Mouse (Mus musculus) kidney, embryonic 15.5 days (tissue): ENCODE results near the gene Nphp3. TPM values are rescaled to one million over a fixed set of nuclear protein-coding genes. Genes with fewer than 3 reads are reported as not detected.
A peak's percentile ranks its signal among the peaks of the same experiment; 100 is the strongest.

Source experiments
- ATAC-seq: fragments of 200-750 bp; cut with Nextera tagmentation; replicated peaks from 2 replicates; pipeline ENCODE4 v1.8.0; 2017; ENCODE audit warnings: moderate TSS enrichment; ENCODE audit not compliant: low FRiP score
- H3K27ac ChIP-seq: fragments of 300-500 bp; sonication (generic); 2 replicates; pipeline ENCODE4 v1.5.1; 2015; ENCODE audit warnings: mild to moderate bottlenecking, inconsistent platforms
- H3K27me3 ChIP-seq: fragments of 300-500 bp; sonication (generic); 2 replicates; pipeline ENCODE4 v1.6.1; 2015; ENCODE audit warnings: inconsistent platforms
- H3K36me3 ChIP-seq: fragments of 300-500 bp; sonication (generic); 2 replicates; pipeline ENCODE4 v1.6.1; 2015; ENCODE audit warnings: inconsistent platforms
- H3K4me1 ChIP-seq: fragments of 300-500 bp; sonication (generic); 2 replicates; pipeline ENCODE4 v1.6.1; 2015; ENCODE audit warnings: inconsistent platforms
- H3K4me2 ChIP-seq: fragments of 300-500 bp; sonication (generic); 2 replicates; pipeline ENCODE4 v1.6.1; 2015; ENCODE audit warnings: moderate library complexity, mild to moderate bottlenecking, inconsistent platforms
- H3K4me3 ChIP-seq: fragments of 300-500 bp; sonication (generic); replicated peaks from 2 replicates; pipeline ENCODE4 v1.5.1; 2015; ENCODE audit warnings: mild to moderate bottlenecking, inconsistent platforms
- H3K9ac ChIP-seq: fragments of 300-500 bp; sonication (generic); 2 replicates; pipeline ENCODE4 v1.6.1; 2015; ENCODE audit warnings: mild to moderate bottlenecking, inconsistent platforms
- H3K9me3 ChIP-seq: fragments of 300-500 bp; sonication (generic); replicated peaks from 2 replicates; pipeline ENCODE4 v1.6.1; 2016; ENCODE audit warnings: inconsistent platforms
- WGBS: fragments of 180-500 bp; shearing (Covaris S2); methylation state at CpG from one replicate; pipeline ENCODE4 v1.1.7; 2015; ENCODE audit warnings: mixed read lengths; 5-methylcytosine and 5-hydroxymethylcytosine counted together
- polyA plus RNA-seq: library from polyadenylated mRNA; unstranded; fragments of >200 nt; fragmentation: Nextera tagmentation; extraction: Ambion mirVana; gene quantifications from 2 replicates; pipeline ENCODE4 v1.2.1, GENCODE M21; 2015

Gene Nphp3
- 5.9 and 6.7 TPM in 2 replicates for polyA plus RNA-seq

DNA sequence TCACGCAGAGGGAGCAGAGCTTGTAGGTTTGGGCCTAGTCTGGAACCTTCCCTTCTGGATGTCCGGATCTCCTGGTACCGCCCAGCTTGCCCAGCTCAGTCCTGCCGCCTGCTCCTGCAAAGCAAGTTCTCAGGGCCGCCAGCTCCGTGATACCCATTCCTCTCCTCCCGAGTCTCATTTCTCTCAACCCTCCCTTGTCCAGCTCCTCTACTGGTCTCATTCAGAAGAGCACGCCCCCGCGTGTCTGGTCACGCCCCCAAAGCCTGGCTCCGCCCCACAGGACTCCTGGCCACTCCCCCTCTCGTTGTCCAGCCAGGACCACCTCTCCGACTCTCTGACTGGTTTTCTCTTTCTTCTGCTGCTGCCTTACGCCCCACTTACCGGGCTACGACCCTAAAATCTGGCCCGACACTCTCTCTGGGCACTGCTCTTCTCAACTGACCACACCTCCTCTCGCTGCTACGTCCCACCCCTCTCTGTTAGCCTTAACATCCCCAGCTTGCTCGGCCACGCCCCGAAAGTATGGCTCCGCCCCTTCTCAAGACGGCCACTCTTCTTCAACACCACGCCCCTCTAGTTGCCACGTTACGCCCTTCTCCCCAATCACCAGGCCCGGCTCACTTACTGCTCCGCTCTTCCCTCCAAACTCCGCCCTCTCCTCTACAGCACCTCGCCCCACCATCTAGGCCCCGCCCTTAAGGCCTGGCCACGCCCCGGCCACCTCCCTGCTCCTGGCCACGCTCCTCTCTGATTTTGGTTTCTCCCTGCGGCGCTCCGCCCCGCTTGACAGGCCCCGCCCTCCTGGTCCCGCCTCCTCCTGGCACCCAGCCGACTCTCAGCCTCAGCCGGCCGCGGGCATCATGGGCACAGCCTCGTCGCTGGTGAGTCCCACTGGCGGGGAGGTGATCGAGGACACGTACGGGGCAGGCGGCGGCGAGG lies at the start of gene Nphp3:
Gene Nphp3 (plus strand): TSS at position 624 of the 939 bp plus-strand sequence.
- peaks cover 13% of the 10 kb centered on the region for H3K36me3 ChIP-seq
- H3K4me2 ChIP-seq = peak within 1 kb of the TSS; percentile 85
- peak; percentile 98 for ATAC-seq
- H3K9ac ChIP-seq = peak within 1 kb of the TSS; percentile 68
- H3K9me3 ChIP-seq = no peaks in the 10 kb centered on the region
- H3K4me3 ChIP-seq = peak within 1 kb of the TSS; percentile 79
- H3K4me1 ChIP-seq = peaks cover 18% of the 10 kb centered on the region
- WGBS = 1% methylated on average over 55 of the region's 55 CpGs
- H3K27me3 ChIP-seq = no peaks in the 10 kb centered on the region
- peak within 1 kb of the TSS; percentile 98 for H3K27ac ChIP-seq

DNA sequence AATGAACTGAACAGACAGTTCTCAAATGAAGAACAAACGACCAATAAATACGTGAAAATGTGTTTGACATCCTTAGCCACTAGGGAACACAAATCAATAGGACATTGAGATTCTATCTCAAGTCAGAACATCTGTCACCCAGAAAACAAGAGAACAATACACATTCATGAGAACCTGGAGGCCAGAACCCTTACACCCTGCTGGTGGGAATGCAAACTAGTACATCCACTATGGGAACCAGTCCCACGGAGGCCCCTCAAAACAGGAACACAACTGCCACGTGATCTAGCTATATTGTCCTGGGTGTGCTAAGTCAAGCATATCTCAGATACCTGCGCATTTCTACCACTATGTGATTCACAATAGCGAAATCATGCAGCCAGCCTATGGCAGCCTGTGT lies 43.6 kb upstream of the Nphp3 start:
- no peak overlapping the region for H3K9ac ChIP-seq
- no peak overlapping the region for H3K4me2 ChIP-seq
- 85% methylated on average over 6 of the region's 6 CpGs for WGBS
- no peaks in the 10 kb centered on the region for H3K36me3 ChIP-seq
- no peaks in the 10 kb centered on the region for H3K9me3 ChIP-seq
- H3K27ac ChIP-seq = no peak overlapping the region
- H3K4me3 ChIP-seq = no peak overlapping the region
- ATAC-seq = no peak
- no peaks in the 10 kb centered on the region for H3K27me3 ChIP-seq
- no peaks in the 10 kb centered on the region for H3K4me1 ChIP-seq

DNA sequence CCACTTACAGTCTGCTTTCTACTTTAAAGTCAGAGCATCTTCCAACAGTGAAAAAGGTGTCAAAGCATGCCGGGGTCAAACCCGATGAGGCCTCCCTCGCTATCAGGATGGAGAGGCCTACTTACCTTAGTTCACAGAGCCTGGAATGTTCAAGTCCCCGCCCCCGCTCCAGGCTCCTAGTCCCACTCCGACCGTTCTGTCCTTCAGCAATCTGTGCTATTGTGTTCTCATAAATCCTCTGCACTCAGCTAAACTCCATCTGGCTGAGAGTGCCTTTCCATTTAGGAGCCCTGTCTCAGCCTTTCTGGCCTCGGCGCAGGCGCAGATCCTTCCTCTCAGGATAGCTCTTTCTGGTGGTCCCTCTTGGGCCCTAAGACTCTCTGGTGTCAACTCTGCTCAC lies 42.4 kb upstream of the Nphp3 start:
- no peaks in the 10 kb centered on the region for H3K4me1 ChIP-seq
- WGBS = 79% methylated on average over 10 of the region's 10 CpGs
- H3K4me2 ChIP-seq = no peak overlapping the region
- no peak overlapping the region for H3K27ac ChIP-seq
- no peaks in the 10 kb centered on the region for H3K9me3 ChIP-seq
- H3K9ac ChIP-seq = no peak overlapping the region
- no peak overlapping the region for H3K4me3 ChIP-seq
- no peak for ATAC-seq
- no peaks in the 10 kb centered on the region for H3K36me3 ChIP-seq
- no peaks in the 10 kb centered on the region for H3K27me3 ChIP-seq

DNA sequence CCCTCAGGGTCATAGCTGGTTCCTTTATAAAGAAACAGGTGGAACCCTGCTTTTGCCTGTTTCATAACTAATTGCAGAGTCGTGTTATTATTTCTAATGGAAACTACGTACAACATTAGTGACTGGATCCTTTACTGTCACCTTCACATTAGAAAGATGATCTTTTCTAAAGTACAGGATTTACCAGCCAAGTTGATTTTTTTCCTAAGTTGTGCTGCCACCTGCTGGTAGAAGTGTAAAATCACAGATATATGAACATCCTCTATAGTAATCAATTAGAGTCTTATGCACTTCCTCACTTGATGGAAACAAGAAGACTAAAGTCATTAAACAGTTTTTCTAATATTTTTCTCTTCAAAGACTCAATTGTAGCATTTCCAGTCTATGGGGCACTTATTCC lies 5.8 kb upstream of the Nphp3 start:
- H3K27ac ChIP-seq = no peak overlapping the region
- H3K4me1 ChIP-seq = peaks cover 7% of the 10 kb centered on the region
- H3K4me3 ChIP-seq = no peak overlapping the region
- 5% methylated on average over 2 of the region's 2 CpGs for WGBS
- no peaks in the 10 kb centered on the region for H3K27me3 ChIP-seq
- no peak overlapping the region for H3K9ac ChIP-seq
- H3K36me3 ChIP-seq = no peaks in the 10 kb centered on the region
- no peak overlapping the region for H3K4me2 ChIP-seq
- no peak for ATAC-seq
- no peaks in the 10 kb centered on the region for H3K9me3 ChIP-seq

DNA sequence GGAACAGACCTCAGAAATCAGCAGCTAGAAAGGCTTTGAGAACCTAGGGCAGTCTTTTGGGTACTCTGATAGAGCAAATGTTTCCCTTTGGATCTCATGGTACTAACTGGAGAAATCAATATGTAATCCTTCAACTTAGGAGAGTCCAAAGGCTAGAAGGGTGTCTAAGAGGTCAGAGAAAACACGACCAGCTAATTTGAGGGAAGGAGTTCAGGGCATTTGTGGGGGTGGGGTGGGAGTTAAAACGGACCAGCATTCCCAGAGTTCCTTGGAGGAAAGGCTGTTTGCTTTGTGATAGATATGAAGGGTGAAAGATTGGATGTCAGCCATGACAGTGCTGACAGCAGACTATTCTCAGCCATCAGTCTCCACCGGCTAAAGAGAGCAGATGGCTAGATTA lies 1.7 kb upstream of the Nphp3 start:
- Histone ChIP-seq H3K9ac (no peak overlapping the region), H3K4me3 (no peak overlapping the region), H3K36me3 (peaks cover 3% of the 10 kb centered on the region), H3K4me1 (peaks cover 18% of the 10 kb centered on the region), H3K27ac (peak overlapping the region; percentile 68), H3K27me3 (no peaks in the 10 kb centered on the region), H3K9me3 (no peaks in the 10 kb centered on the region), H3K4me2 (no peak overlapping the region)
- 37% methylated on average over 3 of the region's 3 CpGs for WGBS
- ATAC-seq = no peak

DNA sequence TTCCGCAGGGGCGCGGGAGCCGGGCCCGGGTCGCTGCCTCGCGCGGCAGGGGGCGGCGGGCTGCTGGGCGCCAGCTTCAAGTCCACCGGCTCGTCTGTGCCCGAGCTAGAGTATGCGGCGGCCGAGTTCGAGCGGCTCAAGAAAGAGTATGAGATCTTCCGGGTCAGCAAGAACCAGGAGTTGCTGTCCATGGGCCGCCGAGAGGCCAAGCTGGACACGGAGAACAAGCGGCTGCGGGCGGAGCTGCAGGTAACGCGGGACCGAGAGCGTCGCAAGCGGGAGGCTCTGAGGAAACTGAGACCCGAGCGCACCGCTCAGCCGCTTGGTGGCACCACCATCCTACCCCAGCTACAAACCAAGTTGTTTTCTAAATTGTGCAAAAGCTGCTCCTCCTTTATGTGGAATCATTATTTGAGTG lies 578 bp downstream of the Nphp3 start:
- peak; percentile 55 for ATAC-seq
- WGBS = under 1% methylated on average over 37 of the region's 37 CpGs
- peak overlapping the region; percentile 79 for H3K4me3 ChIP-seq
- H3K4me2 ChIP-seq = peak overlapping the region; percentile 85
- no peaks in the 10 kb centered on the region for H3K9me3 ChIP-seq
- H3K27me3 ChIP-seq = no peaks in the 10 kb centered on the region
- peak overlapping the region; percentile 90 for H3K27ac ChIP-seq
- H3K4me1 ChIP-seq = peaks cover 18% of the 10 kb centered on the region
- H3K36me3 ChIP-seq = peaks cover 13% of the 10 kb centered on the region
- peak overlapping the region; percentile 68 for H3K9ac ChIP-seq

DNA sequence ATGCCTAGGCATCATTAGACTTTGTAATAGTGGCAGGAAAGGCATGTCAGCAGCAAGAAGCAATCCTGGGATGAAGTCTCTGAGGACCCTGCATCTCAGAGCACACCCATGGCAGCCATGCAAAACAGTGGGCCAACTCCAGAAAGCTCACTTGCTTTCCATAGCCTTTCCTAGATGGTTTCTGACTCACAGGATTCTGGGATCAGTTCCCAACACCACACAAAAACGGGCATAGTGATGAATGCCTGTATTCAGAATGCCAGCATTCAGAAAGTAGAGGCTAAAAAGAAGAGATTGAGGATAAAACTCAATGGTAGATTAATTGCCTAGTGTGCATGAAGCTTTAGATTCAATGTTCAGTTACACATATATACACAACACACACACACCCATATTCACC lies 12.2 kb downstream of the Nphp3 start:
- no peak for ATAC-seq
- Histone ChIP-seq H3K27me3 (no peaks in the 10 kb centered on the region), H3K4me2 (no peak overlapping the region), H3K4me1 (no peaks in the 10 kb centered on the region), H3K9me3 (no peaks in the 10 kb centered on the region), H3K4me3 (no peak overlapping the region), H3K36me3 (peaks cover 74% of the 10 kb centered on the region), H3K9ac (no peak overlapping the region), H3K27ac (no peak overlapping the region)
- 57% methylated on average over 1 of the region's 1 CpGs for whole genome bisulfite sequencing

DNA sequence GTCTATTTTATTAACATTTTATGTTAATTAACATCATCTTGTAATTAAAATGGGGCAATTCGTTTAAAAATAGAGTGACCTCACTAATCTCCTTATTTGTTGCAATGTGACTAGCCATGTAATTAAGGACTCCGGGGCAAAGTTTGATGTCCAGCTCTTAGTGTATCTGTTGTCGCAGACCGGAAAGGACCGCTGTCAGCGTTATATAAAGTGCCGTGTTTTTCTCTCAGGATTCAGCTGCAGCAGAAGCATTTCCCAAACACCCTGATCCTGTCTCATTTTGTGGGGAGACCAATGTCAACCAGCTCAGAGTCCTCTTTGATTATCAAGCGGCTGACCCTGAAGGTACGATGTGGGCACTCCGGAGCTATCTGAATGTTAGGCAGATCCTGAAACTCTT lies 18.7 kb downstream of the Nphp3 start:
- H3K9ac ChIP-seq = no peak overlapping the region
- no peaks in the 10 kb centered on the region for H3K9me3 ChIP-seq
- no peaks in the 10 kb centered on the region for H3K27me3 ChIP-seq
- no peak for ATAC-seq
- WGBS = 93% methylated on average over 10 of the region's 10 CpGs
- no peaks in the 10 kb centered on the region for H3K4me1 ChIP-seq
- H3K27ac ChIP-seq = no peak overlapping the region
- H3K36me3 ChIP-seq = peaks cover 86% of the 10 kb centered on the region
- no peak overlapping the region for H3K4me2 ChIP-seq
- H3K4me3 ChIP-seq = no peak overlapping the region

DNA sequence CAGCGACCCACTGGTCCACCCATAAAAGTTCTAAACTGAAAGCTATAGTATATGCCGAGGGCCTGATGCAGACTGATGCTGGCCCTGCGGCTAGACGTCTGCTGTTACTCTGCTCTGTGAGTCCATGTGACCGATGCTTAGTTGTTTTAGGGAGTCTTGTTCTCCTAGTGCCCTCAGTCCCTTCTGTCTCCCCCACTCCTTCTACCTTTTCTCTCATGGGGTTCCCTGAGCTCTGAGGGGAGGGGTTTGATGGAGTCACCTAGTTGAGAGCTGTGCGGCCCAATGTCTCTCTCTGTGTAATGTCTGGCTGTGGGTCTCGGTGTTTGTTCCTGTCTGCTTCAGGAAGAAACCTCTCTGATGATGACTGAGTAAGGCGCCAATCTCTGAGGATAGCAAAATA lies 24.8 kb downstream of the Nphp3 start:
- Histone ChIP-seq H3K4me2 (no peak overlapping the region), H3K9me3 (no peaks in the 10 kb centered on the region), H3K9ac (no peak overlapping the region), H3K36me3 (peaks cover 72% of the 10 kb centered on the region), H3K4me3 (no peak overlapping the region), H3K4me1 (no peaks in the 10 kb centered on the region), H3K27me3 (no peaks in the 10 kb centered on the region), H3K27ac (no peak overlapping the region)
- no peak for ATAC-seq
- WGBS = 98% methylated on average over 8 of the region's 8 CpGs

DNA sequence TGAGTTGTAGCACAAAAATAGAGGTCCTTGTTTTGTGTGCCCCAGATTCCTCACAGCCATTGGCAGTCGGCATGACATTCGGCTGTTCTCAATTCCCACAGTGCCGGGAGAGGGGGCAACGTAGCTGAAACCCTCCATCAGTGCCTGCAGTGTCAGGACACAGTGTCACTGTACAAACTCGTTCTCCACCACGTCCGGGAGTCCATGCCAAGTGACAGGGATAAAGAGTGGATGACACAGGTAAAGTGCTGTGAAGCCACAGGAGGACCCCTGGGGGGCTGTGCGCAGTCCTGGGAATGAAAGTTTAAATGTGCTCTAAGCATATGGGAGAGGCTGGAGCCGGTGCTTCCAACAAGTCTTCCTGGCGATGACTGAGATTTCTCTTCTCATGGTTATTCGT lies 27.5 kb downstream of the Nphp3 start:
- Histone ChIP-seq H3K4me2 (no peak overlapping the region), H3K27me3 (no peaks in the 10 kb centered on the region), H3K36me3 (peaks cover 62% of the 10 kb centered on the region), H3K4me3 (no peak overlapping the region), H3K27ac (no peak overlapping the region), H3K4me1 (no peaks in the 10 kb centered on the region), H3K9me3 (no peaks in the 10 kb centered on the region), H3K9ac (no peak overlapping the region)
- WGBS = 91% methylated on average over 11 of the region's 11 CpGs
- no peak for ATAC-seq

DNA sequence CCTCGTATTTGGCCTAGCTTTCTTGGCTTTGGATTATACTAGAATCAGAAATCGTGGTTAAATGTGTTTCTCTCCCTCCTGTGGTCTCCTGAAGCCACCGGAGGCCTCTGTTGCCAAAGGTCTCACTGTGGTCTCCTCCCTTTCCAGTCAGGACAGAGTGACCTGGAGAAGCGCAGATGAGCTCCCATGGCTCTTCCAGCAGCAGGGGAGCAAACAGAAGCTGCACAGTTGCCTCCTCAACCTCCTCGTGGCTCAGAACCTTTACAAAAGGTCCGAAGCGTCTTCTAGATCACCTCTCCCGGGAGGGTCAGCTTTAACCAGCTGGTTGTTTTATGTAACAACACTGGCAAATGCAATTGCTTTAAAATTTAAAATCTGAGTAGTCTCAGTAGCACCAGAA lies 31.9 kb downstream of the Nphp3 start:
- H3K36me3 ChIP-seq = peaks cover 62% of the 10 kb centered on the region
- H3K27ac ChIP-seq = no peak overlapping the region
- no peak overlapping the region for H3K9ac ChIP-seq
- no peaks in the 10 kb centered on the region for H3K9me3 ChIP-seq
- H3K27me3 ChIP-seq = no peaks in the 10 kb centered on the region
- H3K4me1 ChIP-seq = no peaks in the 10 kb centered on the region
- ATAC-seq = no peak
- no peak overlapping the region for H3K4me3 ChIP-seq
- 84% methylated on average over 8 of the region's 8 CpGs for WGBS
- H3K4me2 ChIP-seq = no peak overlapping the region

DNA sequence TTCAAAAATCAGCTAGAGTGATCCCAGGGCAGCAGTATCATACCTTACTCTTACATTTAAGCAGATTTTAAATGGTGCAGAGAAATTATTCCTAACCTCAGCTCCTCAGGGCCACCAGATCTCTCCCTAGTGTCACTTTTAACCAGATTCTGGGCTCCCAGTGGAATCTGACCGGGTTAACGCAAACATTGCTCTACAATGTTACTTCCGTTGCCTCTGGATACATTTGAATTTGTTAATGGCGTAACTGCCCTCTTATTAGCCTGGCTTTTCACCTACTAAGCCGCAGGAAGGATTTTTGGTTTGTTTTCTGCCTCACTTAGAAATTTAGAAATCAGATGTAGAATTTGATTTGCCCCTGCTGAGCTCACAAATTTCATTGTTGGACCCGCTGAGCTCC lies 32.4 kb downstream of the Nphp3 start:
- H3K4me3 ChIP-seq = no peak overlapping the region
- peaks cover 62% of the 10 kb centered on the region for H3K36me3 ChIP-seq
- H3K4me1 ChIP-seq = no peaks in the 10 kb centered on the region
- H3K9me3 ChIP-seq = no peaks in the 10 kb centered on the region
- no peaks in the 10 kb centered on the region for H3K27me3 ChIP-seq
- H3K4me2 ChIP-seq = no peak overlapping the region
- H3K9ac ChIP-seq = no peak overlapping the region
- WGBS = 79% methylated on average over 6 of the region's 6 CpGs
- no peak for ATAC-seq
- H3K27ac ChIP-seq = no peak overlapping the region
